Mouse (Mus musculus) gonadal fat pad, adult 2 months (tissue): ENCODE results near the gene Duox1. TPM values are rescaled to one million over a fixed set of nuclear protein-coding genes. Genes with fewer than 3 reads are reported as not detected.
"Not testable (repeated sequence)": the region's sequence is repeated elsewhere in the genome, so short reads cannot be mapped to it uniquely, and the experiment has no call there.

ENCODE experiments used
- DNase-seq: peaks from one replicate; pipeline ENCODE4 v3.0.0-alpha.2; 2012; ENCODE audit warnings: low read depth
- polyA plus RNA-seq: library from polyadenylated mRNA; depleted of rRNA; stranded (reverse); fragments of >200 nt; gene quantifications from 2 replicates; pipeline ENCODE4 v1.2.3, GENCODE M21; 2012

The Duox1 gene
- polyA plus RNA-seq, 1 experiment: 0.39 TPM

- DNase-seq: no peak
These were observed 3.9 kb upstream of the Duox1 start for GRCm38 (mm10) chr2:122311561-122311960.

DNA sequence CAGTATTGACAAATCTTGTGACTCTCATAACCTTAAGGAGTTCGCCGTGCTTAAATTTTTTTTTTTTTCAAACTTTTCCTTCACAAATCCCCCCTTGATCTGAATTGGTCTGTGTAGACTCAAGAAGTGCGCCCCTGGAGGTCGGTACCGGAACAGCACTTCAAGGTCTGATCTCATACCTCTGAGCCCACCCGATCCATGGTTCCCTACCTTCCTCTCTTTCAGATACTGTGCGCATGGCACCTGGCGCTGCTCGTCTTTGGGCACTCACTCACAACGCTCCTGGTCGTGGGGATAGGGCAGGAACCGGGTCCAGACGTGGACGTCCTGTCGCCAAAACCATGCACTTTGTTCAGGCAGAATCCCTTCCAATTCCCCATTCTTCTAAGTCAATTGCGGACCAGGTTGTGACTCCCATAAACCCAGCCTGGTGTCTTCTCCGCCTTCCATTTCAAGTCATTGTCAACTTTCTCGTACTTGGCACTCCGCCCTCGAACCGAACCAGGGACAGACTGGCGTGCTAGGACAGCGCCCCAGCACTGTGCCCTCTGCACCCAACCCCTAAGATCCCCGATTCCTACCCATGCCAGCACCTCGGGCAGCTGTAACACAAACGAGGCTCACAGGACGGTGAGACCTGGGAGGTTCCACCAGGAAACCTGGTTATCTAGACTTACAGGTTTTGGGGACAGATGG, 2.6 kb upstream of the Duox1 start:
- DNase-seq: peak; percentile 55

DNA sequence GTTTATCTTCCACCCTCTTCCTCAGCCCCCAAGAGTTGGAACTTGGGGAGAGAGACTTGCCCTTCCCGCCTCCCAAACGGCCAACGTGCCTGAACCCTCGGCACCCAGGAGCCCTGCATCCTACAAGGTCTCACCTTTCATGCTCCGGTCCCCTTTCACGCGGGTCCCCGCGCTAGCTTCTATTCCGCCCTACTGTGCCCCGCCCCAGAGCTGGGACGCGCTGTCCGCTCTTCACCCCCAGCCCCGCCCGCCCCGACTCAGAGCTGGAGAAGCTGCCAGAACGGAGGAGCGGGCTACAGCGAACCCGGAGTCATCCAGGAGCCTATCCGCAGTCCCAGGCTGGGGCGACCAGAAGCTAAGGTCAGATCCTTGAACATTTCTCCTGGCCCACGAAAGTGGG, 1.9 kb upstream of the Duox1 start, which contains the start of gene Duoxa1:
Gene Duoxa1, minus strand, starts transcription at position 195 of the 400 bp plus-strand sequence.
- no peak for DNase-seq

- DNase-seq: no peak
These were observed 1.9 kb downstream of the Duox1 start for GRCm38 (mm10) chr2:122317384-122317783.

- no peak for DNase-seq
These were observed 8.5 kb downstream of the Duox1 start for GRCm38 (mm10) chr2:122323960-122324359.

- no peak for DNase-seq
These were observed 9.1 kb downstream of the Duox1 start for GRCm38 (mm10) chr2:122324586-122324985.

DNA sequence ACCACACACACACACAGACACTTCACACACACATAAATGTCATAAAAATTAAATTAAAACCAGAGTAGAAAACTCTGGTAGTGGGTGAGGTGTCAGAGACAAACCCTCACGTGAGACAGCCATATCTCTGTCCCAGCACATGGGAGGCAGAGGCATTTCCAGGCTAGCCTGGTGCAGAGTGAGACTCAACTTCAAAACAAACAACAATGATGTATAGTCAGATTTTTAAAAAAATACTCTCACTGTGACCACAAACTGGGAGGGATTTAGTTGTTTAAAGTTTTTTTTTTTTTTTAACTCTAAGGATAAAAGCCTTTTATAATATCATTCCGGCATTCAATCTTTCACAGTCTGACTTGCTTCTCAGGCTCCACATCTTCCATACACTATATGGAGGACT, 9.9 kb downstream of the Duox1 start:
- DNase-seq: no peak

GRCm38 (mm10) chr2:122327986-122328385, 12.5 kb downstream of the Duox1 start:
- DNase-seq: no peak

- not testable (repeated sequence) for DNase-seq
These were observed 14.8 kb downstream of the Duox1 start for GRCm38 (mm10) chr2:122330317-122330716.

DNA sequence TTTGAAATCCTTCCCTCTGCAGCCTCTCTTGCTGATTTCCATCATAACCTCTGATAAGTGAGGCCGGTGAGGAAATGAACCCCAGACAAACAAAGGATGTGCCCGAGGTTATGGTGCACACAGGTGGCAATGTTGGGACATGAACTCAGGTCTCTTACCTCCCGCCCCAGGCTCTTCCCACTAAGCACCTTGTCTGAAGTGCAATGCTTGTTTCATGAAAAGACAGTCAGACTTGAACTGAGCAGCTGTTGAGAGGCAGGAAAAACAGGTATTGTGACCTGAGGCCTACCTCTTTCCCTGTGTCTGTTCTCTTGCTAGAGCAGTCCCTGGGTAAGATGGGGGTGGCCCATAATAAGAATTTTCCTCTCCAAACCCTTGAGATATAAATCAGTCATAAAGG, 16.8 kb downstream of the Duox1 start:
- peak; percentile 92 for DNase-seq

- DNase-seq: no peak
These were observed 18.7 kb downstream of the Duox1 start for GRCm38 (mm10) chr2:122334170-122334569.

GRCm38 (mm10) chr2:122337291-122337690, 21.8 kb downstream of the Duox1 start:
- DNase-seq: no peak

- peak; percentile 68 for DNase-seq
These were observed 29.8 kb downstream of the Duox1 start for GRCm38 (mm10) chr2:122345106-122345893.

DNA sequence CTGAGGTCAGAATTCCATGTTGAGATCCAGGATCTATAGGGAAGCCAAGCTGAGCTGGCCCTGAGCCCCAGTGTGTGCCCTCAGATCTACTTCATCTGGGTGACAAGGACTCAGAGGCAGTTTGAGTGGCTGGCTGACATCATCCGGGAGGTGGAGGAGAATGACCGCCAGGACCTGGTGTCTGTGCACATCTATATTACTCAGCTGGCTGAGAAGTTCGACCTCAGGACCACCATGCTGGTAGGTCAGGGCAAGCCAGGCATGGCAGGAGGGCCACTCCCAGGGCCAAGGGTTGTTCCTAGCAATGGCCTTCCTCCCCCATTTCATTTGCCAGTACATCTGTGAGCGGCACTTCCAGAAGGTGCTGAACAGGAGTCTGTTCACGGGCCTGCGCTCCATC, 30.7 kb downstream of the Duox1 start:
- not testable (repeated sequence) for DNase-seq

DNA sequence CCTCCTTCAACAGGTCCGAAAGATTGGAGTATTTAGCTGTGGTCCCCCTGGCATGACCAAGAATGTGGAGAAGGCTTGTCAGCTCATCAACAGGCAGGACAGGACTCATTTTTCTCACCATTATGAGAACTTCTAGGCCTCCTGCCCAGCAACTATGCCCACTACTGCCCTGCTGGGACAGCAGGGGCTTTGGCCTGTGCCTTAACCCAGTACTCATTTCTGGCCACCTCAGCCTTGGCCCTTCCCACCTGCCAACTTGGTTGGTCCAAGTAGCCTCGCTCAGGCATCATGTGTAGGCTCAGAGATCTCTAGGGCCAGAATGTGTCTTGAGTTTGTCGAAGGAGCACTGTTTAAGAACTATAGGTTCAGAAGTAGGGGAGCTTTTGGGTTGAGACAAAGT, 31.8 kb downstream of the Duox1 start:
- no peak for DNase-seq

- no peak for DNase-seq
These were observed 33.2 kb downstream of the Duox1 start for GRCm38 (mm10) chr2:122348531-122349131.

GRCm38 (mm10) chr2:122349136-122349785, 33.8 kb downstream of the Duox1 start:
- no peak for DNase-seq

DNA sequence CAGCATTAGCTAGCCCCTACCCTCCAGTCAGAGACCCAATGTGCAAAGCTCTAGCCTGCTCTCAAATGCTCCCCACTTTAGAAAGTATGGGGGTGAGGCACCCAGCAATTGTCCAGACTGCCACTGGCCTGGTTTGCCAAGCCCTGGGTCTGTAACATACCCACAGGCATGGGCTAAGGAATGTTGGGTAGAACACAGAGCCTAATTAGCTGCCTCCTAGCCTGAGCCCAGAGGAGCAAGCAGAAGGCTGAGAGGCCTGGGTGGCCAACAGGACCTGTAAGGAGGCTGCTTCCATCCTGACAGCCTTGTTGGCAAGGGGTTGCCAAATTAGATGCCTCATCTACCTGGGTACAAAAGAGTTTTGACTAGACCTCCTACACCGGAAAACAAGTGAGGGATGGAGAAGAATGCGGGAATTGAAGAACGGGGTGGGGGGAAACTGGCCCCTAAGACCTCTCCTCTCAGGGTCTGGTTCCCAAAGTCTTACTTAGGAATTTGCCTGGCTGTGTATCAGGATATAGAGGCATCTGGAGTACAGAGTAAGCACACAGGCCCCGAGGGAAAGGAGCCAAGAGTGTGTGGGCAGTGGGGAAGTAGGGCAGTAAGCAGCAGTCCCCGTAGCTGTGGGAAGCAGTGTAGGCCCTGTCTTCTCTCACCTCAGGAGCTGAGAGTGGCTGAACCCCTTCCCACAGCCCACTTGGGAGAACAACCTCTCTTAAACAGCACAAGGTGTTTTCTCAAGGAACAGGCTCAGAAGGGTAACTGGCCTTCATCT, 35.9 kb downstream of the Duox1 start:
- no peak for DNase-seq

- DNase-seq: no peak
These were observed 36.5 kb downstream of the Duox1 start for GRCm38 (mm10) chr2:122351931-122352329.

DNA sequence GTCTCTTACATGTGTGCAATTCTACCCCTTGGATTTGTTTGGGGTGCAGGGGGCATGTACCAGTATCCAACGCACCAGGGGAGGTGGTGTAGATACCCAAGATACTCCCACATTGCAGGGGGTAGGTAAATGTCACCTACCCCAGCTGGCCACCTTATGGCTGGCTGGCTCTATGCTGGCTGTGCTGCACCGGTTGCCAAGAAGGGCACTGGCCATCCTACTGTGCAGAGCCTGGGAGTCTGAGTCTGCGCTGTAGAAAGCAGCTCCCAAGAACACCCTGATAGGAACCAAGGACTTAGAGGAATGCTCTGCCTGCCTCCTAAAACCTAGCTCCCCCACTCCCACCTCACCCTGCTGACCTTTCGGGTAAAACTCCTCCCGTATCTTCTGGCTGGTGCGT, 37.5 kb downstream of the Duox1 start:
- no peak for DNase-seq

- DNase-seq: no peak
These were observed 38.3 kb downstream of the Duox1 start for GRCm38 (mm10) chr2:122353765-122354164.
